Mouse (Mus musculus) CH12.LX (cell line): Measurements from ENCODE around the gene Zfp934. TPM values are rescaled to one million over a fixed set of nuclear protein-coding genes. Genes with fewer than 3 reads are reported as not detected.
"Not testable (repeated sequence)": the region's sequence is repeated elsewhere in the genome, so short reads cannot be mapped to it uniquely, and the experiment has no call there.

ENCODE experiments used
- DNase-seq: peaks from one replicate; pipeline ENCODE4 v3.0.0-alpha.2; 2013; ENCODE audit errors: extremely low read depth
- H3K27ac ChIP-seq: 2 replicates; pipeline ENCODE4 v1.5.1; 2012; ENCODE audit warnings: low read depth, mild to moderate bottlenecking, control low read depth, moderate library complexity; ENCODE audit not compliant: insufficient read depth
- H3K27me3 ChIP-seq: replicated peaks from 2 replicates; pipeline ENCODE3; 2012; ENCODE audit warnings: inconsistent platforms
- H3K36me3 ChIP-seq, 2 experiments: replicated peaks in 1 of 2; 2 replicates each; pipeline versions ENCODE3 to v1.6.1; 2012; ENCODE audit warnings: inconsistent platforms in 1 of 2, low read length in 1 of 2, mild to moderate bottlenecking in 1 of 2, mixed read lengths in 1 of 2, moderate library complexity in 1 of 2; ENCODE audit not compliant: control insufficient read depth in 1 of 2, insufficient read depth in 1 of 2
- H3K4me1 ChIP-seq, 2 experiments: 2 replicates each; pipeline ENCODE4 v1.6.1; 2012; ENCODE audit warnings: inconsistent platforms in 1 of 2, moderate library complexity in 1 of 2; ENCODE audit not compliant: insufficient read depth in 2 of 2, control insufficient read depth in 1 of 2
- H3K4me2 ChIP-seq: 2 replicates; pipeline ENCODE4 v1.6.1; 2012; ENCODE audit warnings: low read depth, mild to moderate bottlenecking, control low read depth; ENCODE audit not compliant: poor library complexity, insufficient read depth, severe bottlenecking
- H3K4me3 ChIP-seq, 3 experiments: fragments of 150-350 bp in 1 of 3; sonication (generic) in 1 of 3; replicated peaks in 1 of 3; 2 replicates each; pipeline versions ENCODE3 to v1.5.1; 2011 to 2012; ENCODE audit warnings: low read depth in 2 of 3, low read length in 2 of 3, mild to moderate bottlenecking in 2 of 3, moderate library complexity in 2 of 3, control low read depth in 1 of 3, improper control_type of control experiment in 1 of 3, inconsistent platforms in 1 of 3, mixed read lengths in 1 of 3; ENCODE audit not compliant: poor library complexity in 1 of 3
- H3K79me2 ChIP-seq: replicated peaks from 2 replicates; pipeline ENCODE4 v1.6.1; 2012; ENCODE audit warnings: mild to moderate bottlenecking, moderate library complexity; ENCODE audit not compliant: control insufficient read depth, poor library complexity, insufficient read depth, severe bottlenecking; ENCODE audit errors: extremely low read depth
- H3K9ac ChIP-seq: 2 replicates; pipeline ENCODE4 v1.6.1; 2012; ENCODE audit warnings: low read depth, mild to moderate bottlenecking, control low read depth, moderate library complexity; ENCODE audit not compliant: insufficient read depth
- H3K9me3 ChIP-seq: replicated peaks from 2 replicates; pipeline ENCODE3; 2012; ENCODE audit warnings: low read length, inconsistent platforms, mixed read lengths
- CHD2 ChIP-seq: IDR thresholded peaks from 2 replicates; pipeline ENCODE4 v1.6.1; 2011; ENCODE audit warnings: low read length, improper control_type of control experiment
- ELF1 ChIP-seq: IDR thresholded peaks from 2 replicates; pipeline ENCODE4 v1.6.1; 2014; ENCODE audit warnings: low read depth, mild to moderate bottlenecking, inconsistent platforms, low read length, improper control_type of control experiment
- HCFC1 ChIP-seq: IDR thresholded peaks from 2 replicates; pipeline ENCODE4 v1.6.1; 2012; ENCODE audit warnings: low read depth, mild to moderate bottlenecking, inconsistent platforms, low read length, improper control_type of control experiment
- IRF4 ChIP-seq: IDR thresholded peaks from 2 replicates; pipeline ENCODE4 v1.6.1; 2014; ENCODE audit warnings: low read depth, mild to moderate bottlenecking, inconsistent platforms, low read length, improper control_type of control experiment
- KAT2A ChIP-seq: IDR thresholded peaks from 2 replicates; pipeline ENCODE4 v1.6.1; 2012; ENCODE audit warnings: low read length, improper control_type of control experiment, inconsistent platforms; ENCODE audit not compliant: insufficient replicate concordance
- MXI1 ChIP-seq: IDR thresholded peaks from 2 replicates; pipeline ENCODE4 v1.6.1; 2011; ENCODE audit warnings: mild to moderate bottlenecking, low read depth, low read length, improper control_type of control experiment
- MYC ChIP-seq: IDR thresholded peaks from 2 replicates; pipeline ENCODE4 v1.6.1; 2011; ENCODE audit warnings: low read depth, mild to moderate bottlenecking, improper control_type of control experiment, low read length
- NELFE ChIP-seq: IDR thresholded peaks from 2 replicates; pipeline ENCODE4 v1.6.1; 2011; ENCODE audit warnings: low read depth, low read length, improper control_type of control experiment
- POLR2A ChIP-seq: IDR thresholded peaks from 2 replicates; pipeline ENCODE4 v1.6.1; 2011; ENCODE audit warnings: low read depth, mild to moderate bottlenecking, improper control_type of control experiment, low read length
- SIN3A ChIP-seq: IDR thresholded peaks from 2 replicates; pipeline ENCODE4 v1.6.1; 2012; ENCODE audit warnings: low read length, improper control_type of control experiment, inconsistent platforms
- TBP ChIP-seq: conservative IDR thresholded peaks from 2 replicates; pipeline ENCODE4 v1.6.1; 2011; ENCODE audit warnings: low read depth, low read length, improper control_type of control experiment
- TCF12 ChIP-seq: IDR thresholded peaks from 2 replicates; pipeline ENCODE4 v1.6.1; 2014; ENCODE audit warnings: low read depth, mild to moderate bottlenecking, inconsistent platforms, low read length, improper control_type of control experiment
- ZMIZ1 ChIP-seq: IDR thresholded peaks from 2 replicates; pipeline ENCODE4 v1.6.1; 2012; ENCODE audit warnings: low read depth, mild to moderate bottlenecking, inconsistent platforms, low read length, improper control_type of control experiment
- dilution Hi-C: fragments of 300-500 bp; cut with MboI; formaldehyde crosslinking; loops from 2 replicates; pipeline ENCODE4 v1.14.3; 2020; ENCODE audit warnings: low sequenced_read_pairs; ENCODE audit not compliant: extremely low pct_unique_long_range_greater_than_20kb, extremely low pct_ligation_motif_present
- in situ Hi-C: fragments of 300-500 bp; cut with MboI; formaldehyde crosslinking; loops from 3 replicates; pipeline ENCODE4 v1.14.3; 2019; ENCODE audit warnings: low sequenced_read_pairs, low pct_ligation_motif_present, low pct_unique_long_range_greater_than_20kb, mixed read lengths
- polyA plus RNA-seq: library from polyadenylated mRNA; unstranded; fragments of >175 nt; gene quantifications from 2 replicates; pipeline ENCODE4 v1.2.1, GENCODE M21; 2012; ENCODE audit warnings: low read depth; ENCODE audit not compliant: insufficient read length
- total RNA-seq, 2 experiments: library from RNA; depleted of rRNA; stranded (reverse); fragments of 300-350 nt in 1 of 2; fragments of >200 nt in 1 of 2; gene quantifications; 2 replicates each; pipeline ENCODE4 v1.2.3; 2012 to 2014

The Zfp934 gene
- total and polyA plus RNA-seq, 3 experiments: 3.6 to 12.2 (median 11.2) TPM

DNA sequence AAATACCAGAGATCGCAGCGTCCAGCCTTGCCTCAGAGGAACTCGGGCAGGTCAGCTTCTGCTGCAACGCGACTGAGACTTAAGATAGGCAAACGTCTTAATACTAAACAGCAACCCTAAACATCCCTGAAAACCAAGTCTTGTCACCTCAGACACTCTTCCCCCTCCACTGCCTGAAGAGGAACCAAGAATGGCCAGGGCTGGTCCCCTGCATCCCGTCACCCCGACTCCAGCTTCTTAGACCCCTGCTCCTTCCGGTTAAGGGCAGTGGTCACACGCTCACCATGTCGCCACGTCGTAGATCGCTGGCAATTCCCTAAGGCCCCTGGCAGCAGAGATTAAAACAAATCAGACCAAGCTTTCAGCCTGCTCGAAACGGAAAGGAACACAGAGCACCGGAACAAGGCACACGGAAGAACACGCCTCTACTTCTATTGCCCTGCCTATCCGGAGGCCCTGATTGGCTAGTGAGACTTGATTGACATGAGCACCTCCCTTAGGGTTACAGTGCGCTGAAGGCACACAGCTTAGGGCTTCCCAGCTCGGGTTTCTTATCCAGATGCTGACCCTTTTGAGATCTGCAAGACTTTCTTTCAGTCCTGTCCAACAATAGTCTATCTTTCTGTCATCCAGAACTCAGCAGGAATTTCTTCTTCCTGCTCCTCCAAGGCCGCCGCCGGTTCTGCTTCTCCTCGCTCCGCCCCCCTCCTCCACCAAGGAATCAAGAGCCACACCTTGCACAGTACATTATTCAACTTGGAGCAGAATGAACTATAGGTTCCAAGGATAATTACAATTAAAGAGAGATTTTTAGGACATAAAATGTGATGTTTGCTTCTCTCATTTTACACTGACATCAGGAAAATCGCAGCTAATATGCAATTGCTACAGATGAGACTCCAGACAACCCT, 104.3 kb downstream of the Zfp934 start, which contains the start of gene Gm49359:
Gm49359 (minus strand) TSS at position 409 of the 911 bp plus-strand sequence.
- peak; percentile 93 for DNase-seq
- dilution Hi-C loops, H3K4me1 ChIP-seq, H3K79me2 ChIP-seq, H3K27me3 ChIP-seq, H3K9me3 ChIP-seq, H3K36me3 ChIP-seq, in situ Hi-C loops: not testable (repeated sequence)
- Histone ChIP-seq H3K9ac (peak within 1 kb of the TSS; percentile 57), H3K27ac (peak within 1 kb of the TSS; percentile 24; the same call in 1 of the 2 replicates), H3K4me2 (peak within 1 kb of the TSS; percentile 66), H3K4me3 (peak within 1 kb of the TSS; percentile 58 to 68 (median 62))
- TF ChIP-seq MYC (0 out of 2 replicates have a peak, but pooled peaks have one; percentile 41), IRF4 (0 out of 2 replicates have a peak, but pooled peaks have one; percentile 41), TBP (peak; percentile 50), KAT2A (peak; percentile 70; the same call in 1 of the 2 replicates), POLR2A (peak; percentile 67), TCF12 (peak; percentile 60), MXI1 (peak; percentile 27; the same call in 1 of the 2 replicates), NELFE (peak; percentile 63), ZMIZ1 (0 out of 2 replicates have a peak, but pooled peaks have one; percentile 34), HCFC1 (peak; percentile 80), SIN3A (peak; percentile 34; the same call in 1 of the 2 replicates), CHD2 (peak; percentile 93), ELF1 (peak; percentile 82)

Other genes starting within 250 kb of the Zfp934 start
- 3.9 and 4.9 TPM in 2 replicates for gene Gm3604, start 188.0 kb downstream of the Zfp934 start, total RNA-seq (2012; rRNA removed)
- 9.1 and 11.8 TPM in 2 replicates for gene Gm3604, start 188.0 kb downstream of the Zfp934 start, total RNA-seq (2014; rRNA removed)
- gene Gm3604, start 188.0 kb downstream of the Zfp934 start, polyA plus RNA-seq: 3.5 TPM in 2 replicates
- gene Gm49359, start 104.4 kb downstream of the Zfp934 start, total RNA-seq (2012; rRNA removed): 4.2 and 4.8 TPM in 2 replicates
- 8.3 and 11.2 TPM in 2 replicates for gene Gm49359, start 104.4 kb downstream of the Zfp934 start, total RNA-seq (2014; rRNA removed)
- gene Gm49359, start 104.4 kb downstream of the Zfp934 start, polyA plus RNA-seq: 5.6 and 6.6 TPM in 2 replicates
- gene Zfp935, start 12.7 kb downstream of the Zfp934 start, total RNA-seq (2012; rRNA removed): not detected in 2 replicates
- 1.4 TPM in 1 of 2 replicates, not detected in the other for gene Zfp935, start 12.7 kb downstream of the Zfp934 start, total RNA-seq (2014; rRNA removed)
- 2.5 TPM in 1 of 2 replicates, not detected in the other for gene Zfp935, start 12.7 kb downstream of the Zfp934 start, polyA plus RNA-seq
- 5.1 and 5.7 TPM in 2 replicates for gene 6720489N17Rik, start 53.0 kb upstream of the Zfp934 start, total RNA-seq (2012; rRNA removed)
- 22.2 and 27.6 TPM in 2 replicates for gene 6720489N17Rik, start 53.0 kb upstream of the Zfp934 start, total RNA-seq (2014; rRNA removed)
- 6.7 and 8.2 TPM in 2 replicates for gene 6720489N17Rik, start 53.0 kb upstream of the Zfp934 start, polyA plus RNA-seq
- gene Platr25, start 189.5 kb upstream of the Zfp934 start, total RNA-seq (2012; rRNA removed): 10.0 and 13.8 TPM in 2 replicates
- gene Platr25, start 189.5 kb upstream of the Zfp934 start, total RNA-seq (2014; rRNA removed): 26.7 and 31.5 TPM in 2 replicates
- gene Platr25, start 189.5 kb upstream of the Zfp934 start, polyA plus RNA-seq: 13.2 and 15.0 TPM in 2 replicates
- gene Gm5141, start 214.6 kb upstream of the Zfp934 start, total RNA-seq (2012; rRNA removed): 2.4 and 2.5 TPM in 2 replicates
- 5.7 and 7.1 TPM in 2 replicates for gene Gm5141, start 214.6 kb upstream of the Zfp934 start, total RNA-seq (2014; rRNA removed)
- gene Gm5141, start 214.6 kb upstream of the Zfp934 start, polyA plus RNA-seq: 2.0 and 2.3 TPM in 2 replicates